Mouse (Mus musculus): Measurements from ENCODE around the gene Apol11b. TPM values are rescaled to one million over a fixed set of nuclear protein-coding genes. Genes with fewer than 3 reads are reported as not detected.
"Not testable (repeated sequence)": the region's sequence is repeated elsewhere in the genome, so short reads cannot be mapped to it uniquely, and the experiment has no call there.

Gene Apol11b
- 0.13 TPM in 1 of 2 replicates, not detected in the other for polyA plus RNA-seq (2012; rRNA removed)

DNA sequence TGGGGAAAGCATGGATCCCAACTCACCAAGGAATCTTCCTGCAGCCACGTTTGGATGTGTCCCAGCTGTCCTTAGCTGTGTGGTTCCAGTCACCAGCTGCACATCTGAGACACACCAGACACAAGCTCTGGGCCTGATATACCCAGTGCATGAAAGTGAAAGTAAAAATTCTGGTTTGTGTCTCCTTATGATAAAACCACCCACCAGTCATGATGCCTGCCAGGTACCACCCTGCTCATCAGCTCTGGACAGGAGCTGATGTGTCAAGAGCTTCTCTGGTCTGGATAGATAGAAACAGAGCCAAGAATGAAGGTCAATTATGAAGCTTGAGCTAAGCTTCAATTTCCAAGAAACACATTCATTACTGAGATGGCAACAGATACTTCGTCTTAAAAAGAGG, at the start of gene Apol11b:
Apol11b (minus strand) TSS at position 111 of the 400 bp plus-strand sequence.
- WGBS: 53% methylated on average over 2 of the region's 2 CpGs
- not testable (repeated sequence) for H3K4me3 ChIP-seq (replicated peaks; ENCODE audit: insufficient read depth, low read depth, low read length); DNase-seq; H3K27ac ChIP-seq (ENCODE audit: insufficient read depth, low read length); H3K27me3 ChIP-seq (ENCODE audit: control insufficient read depth, insufficient read depth, low read length); H3K4me1 ChIP-seq (ENCODE audit: control insufficient read depth, insufficient read depth, low read length)

- not testable (repeated sequence) for H3K27ac ChIP-seq (ENCODE audit: insufficient read depth, low read length); DNase-seq; H3K4me3 ChIP-seq (replicated peaks; ENCODE audit: insufficient read depth, low read depth, low read length); H3K27me3 ChIP-seq (ENCODE audit: control insufficient read depth, insufficient read depth, low read length); H3K4me1 ChIP-seq (ENCODE audit: control insufficient read depth, insufficient read depth, low read length)
- WGBS: 13% methylated on average over 19 of the region's 20 CpGs
Observed at GRCm38 (mm10) chr15:77691532-77692311, 48.6 kb upstream of the Apol11b start.

- H3K27me3 ChIP-seq (ENCODE audit: control insufficient read depth, insufficient read depth, low read length); H3K27ac ChIP-seq (ENCODE audit: insufficient read depth, low read length); H3K4me1 ChIP-seq (ENCODE audit: control insufficient read depth, insufficient read depth, low read length); H3K4me3 ChIP-seq (replicated peaks; ENCODE audit: insufficient read depth, low read depth, low read length): not testable (repeated sequence)
- DNase-seq: peak; percentile 2 to 18
- WGBS: 11% methylated on average over 11 of the region's 11 CpGs
- TF ChIP-seq CTCF (IDR thresholded peaks at IDR 0.05; ENCODE audit: borderline replicate concordance, insufficient read depth, low read depth, low read length): peak; percentile 44
Observed at GRCm38 (mm10) chr15:77683944-77684343, 40.9 kb upstream of the Apol11b start.

DNA sequence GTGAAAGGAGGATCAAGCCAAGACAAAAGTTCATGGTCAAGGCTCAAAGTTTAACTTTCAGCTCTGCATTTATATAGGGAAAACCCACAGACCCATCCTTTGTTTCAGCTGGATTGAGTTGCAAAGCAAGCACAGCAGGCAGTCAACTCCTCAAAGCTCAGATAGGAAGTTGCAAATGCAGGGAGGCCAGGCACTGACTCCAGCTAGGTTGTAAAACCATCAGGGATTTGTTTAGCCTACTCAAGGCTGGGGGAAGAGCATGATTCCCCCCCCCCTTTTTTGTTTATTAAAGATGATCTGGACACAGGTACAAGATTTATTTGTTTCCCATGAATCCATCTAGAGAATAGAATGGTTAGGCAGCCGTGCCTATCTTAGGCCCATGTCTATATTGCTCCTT, 31.0 kb upstream of the Apol11b start:
- H3K4me3 ChIP-seq (replicated peaks; ENCODE audit: insufficient read depth, low read depth, low read length); H3K27me3 ChIP-seq (ENCODE audit: control insufficient read depth, insufficient read depth, low read length); H3K27ac ChIP-seq (ENCODE audit: insufficient read depth, low read length); DNase-seq; H3K4me1 ChIP-seq (ENCODE audit: control insufficient read depth, insufficient read depth, low read length): not testable (repeated sequence)
- WGBS: 77% methylated on average over 1 of the region's 1 CpGs

DNA sequence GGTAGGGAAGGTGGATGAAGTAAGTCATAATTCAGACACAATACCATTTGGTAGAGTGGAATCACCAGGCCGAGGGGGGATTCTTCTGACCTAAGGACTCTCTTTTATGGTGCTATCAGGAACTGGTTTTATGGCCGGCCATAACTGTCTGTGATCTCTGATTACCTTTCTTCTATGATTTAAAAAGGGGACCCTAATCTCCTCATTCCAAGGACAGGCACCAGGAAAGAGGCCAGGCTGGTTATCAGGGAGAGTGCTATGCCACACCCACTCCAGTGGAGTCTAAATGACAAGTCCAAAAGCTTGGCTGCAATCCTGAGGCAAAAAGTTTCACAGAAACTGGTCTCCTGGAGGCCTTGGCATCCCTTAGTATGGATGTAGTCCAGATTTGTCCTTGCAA, 18.8 kb upstream of the Apol11b start:
- H3K27ac ChIP-seq (ENCODE audit: insufficient read depth, low read length); H3K27me3 ChIP-seq (ENCODE audit: control insufficient read depth, insufficient read depth, low read length); H3K4me3 ChIP-seq (replicated peaks; ENCODE audit: insufficient read depth, low read depth, low read length); DNase-seq; H3K4me1 ChIP-seq (ENCODE audit: control insufficient read depth, insufficient read depth, low read length): not testable (repeated sequence)
- WGBS: 94% methylated on average over 2 of the region's 2 CpGs

DNA sequence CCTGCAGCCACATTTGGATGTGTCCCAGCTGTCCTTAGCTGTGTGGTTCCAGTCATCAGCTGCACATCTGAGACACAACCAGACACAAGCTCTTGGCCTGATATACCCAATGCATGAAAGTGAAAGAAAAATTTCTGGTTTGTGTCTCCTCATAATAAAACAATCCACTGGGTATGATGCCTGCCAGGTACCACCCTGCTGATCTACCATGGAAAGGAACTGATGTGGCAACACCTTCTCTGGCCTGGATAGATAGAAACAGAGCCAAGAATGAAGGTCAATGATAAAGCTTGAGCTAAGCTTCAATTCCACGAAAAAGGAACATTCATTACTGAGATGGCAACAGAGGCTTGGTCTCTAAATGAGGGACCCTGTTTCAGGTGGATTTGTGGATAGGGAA, 16.7 kb upstream of the Apol11b start:
- 78% methylated on average over 1 of the region's 1 CpGs for WGBS
- not testable (repeated sequence) for H3K4me1 ChIP-seq (ENCODE audit: control insufficient read depth, insufficient read depth, low read length); H3K27ac ChIP-seq (ENCODE audit: insufficient read depth, low read length); H3K27me3 ChIP-seq (ENCODE audit: control insufficient read depth, insufficient read depth, low read length); DNase-seq; H3K4me3 ChIP-seq (replicated peaks; ENCODE audit: insufficient read depth, low read depth, low read length)

DNA sequence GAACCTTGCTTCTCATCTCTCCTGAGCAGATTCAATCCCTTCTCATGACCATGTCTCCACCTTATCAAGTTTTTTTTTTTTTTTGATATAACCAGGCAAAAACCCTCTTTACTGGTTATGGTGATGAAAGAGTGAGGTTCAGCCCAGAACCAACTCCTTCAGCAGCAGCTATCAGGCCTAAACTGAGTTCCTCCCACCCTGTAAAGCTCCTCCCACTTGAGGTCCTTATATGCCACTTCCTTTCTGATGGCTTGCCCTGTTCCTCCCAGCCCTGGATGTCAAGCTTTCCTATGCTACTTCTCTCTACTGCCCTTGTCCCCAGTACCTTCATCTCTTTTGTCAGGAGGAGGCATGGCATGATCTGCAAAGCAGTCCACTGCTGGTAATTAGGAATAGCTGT, 8.1 kb upstream of the Apol11b start:
- H3K27me3 ChIP-seq (ENCODE audit: control insufficient read depth, insufficient read depth, low read length); H3K4me3 ChIP-seq (replicated peaks; ENCODE audit: insufficient read depth, low read depth, low read length); DNase-seq; H3K27ac ChIP-seq (ENCODE audit: insufficient read depth, low read length); H3K4me1 ChIP-seq (ENCODE audit: control insufficient read depth, insufficient read depth, low read length): not testable (repeated sequence)

DNA sequence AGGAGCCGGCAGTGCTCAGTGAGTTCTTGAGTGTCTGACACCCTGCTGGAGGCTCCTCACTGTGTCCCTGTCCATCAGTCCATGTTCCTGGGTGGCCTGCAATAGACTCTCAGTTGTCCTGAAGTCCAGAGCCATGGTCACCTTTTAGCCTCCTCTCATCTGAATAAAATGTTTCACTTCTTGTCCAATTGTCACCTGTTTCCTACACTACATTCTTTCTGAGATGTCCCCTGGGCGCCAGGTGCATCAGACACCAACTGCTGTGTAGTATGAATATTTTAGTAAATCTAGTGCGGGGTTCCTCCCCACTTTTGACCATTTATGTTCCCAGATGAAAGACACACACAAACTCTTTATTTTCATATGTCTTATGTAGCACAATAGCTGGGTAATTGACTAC, 13.3 kb downstream of the Apol11b start:
- not testable (repeated sequence) for H3K27ac ChIP-seq (ENCODE audit: insufficient read depth, low read length); DNase-seq; H3K4me3 ChIP-seq (replicated peaks; ENCODE audit: insufficient read depth, low read depth, low read length); H3K27me3 ChIP-seq (ENCODE audit: control insufficient read depth, insufficient read depth, low read length); H3K4me1 ChIP-seq (ENCODE audit: control insufficient read depth, insufficient read depth, low read length)
- 79% methylated on average over 3 of the region's 3 CpGs for WGBS

- not testable (repeated sequence) for DNase-seq; H3K4me3 ChIP-seq (replicated peaks; ENCODE audit: insufficient read depth, low read depth, low read length); H3K27ac ChIP-seq (ENCODE audit: insufficient read depth, low read length); H3K27me3 ChIP-seq (ENCODE audit: control insufficient read depth, insufficient read depth, low read length); H3K4me1 ChIP-seq (ENCODE audit: control insufficient read depth, insufficient read depth, low read length)
- WGBS: 71% methylated on average over 9 of the region's 9 CpGs
Observed at GRCm38 (mm10) chr15:77628647-77629046, 14.4 kb downstream of the Apol11b start.

DNA sequence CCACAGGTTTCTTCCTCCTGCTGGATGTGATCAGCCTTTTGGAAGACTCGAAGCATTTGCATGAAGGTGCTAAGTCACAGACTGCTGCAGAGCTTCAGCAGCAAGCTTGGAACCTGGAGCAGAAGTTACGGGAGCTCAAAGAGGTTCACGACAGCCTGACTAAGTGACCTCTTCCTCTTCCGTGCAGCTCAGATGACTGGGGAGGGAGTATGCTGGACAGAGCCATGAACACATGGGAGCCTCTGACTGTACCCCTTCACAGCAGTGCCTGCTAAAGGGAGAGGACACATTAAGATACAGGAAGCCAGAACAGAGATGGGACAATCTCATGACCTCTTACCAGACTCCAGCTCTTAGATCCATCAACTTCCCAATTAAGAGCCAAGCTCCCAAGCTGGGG, 16.6 kb downstream of the Apol11b start:
- H3K4me1 ChIP-seq (ENCODE audit: control insufficient read depth, insufficient read depth, low read length); H3K27me3 ChIP-seq (ENCODE audit: control insufficient read depth, insufficient read depth, low read length); DNase-seq; H3K4me3 ChIP-seq (replicated peaks; ENCODE audit: insufficient read depth, low read depth, low read length); H3K27ac ChIP-seq (ENCODE audit: insufficient read depth, low read length): not testable (repeated sequence)
- 85% methylated on average over 4 of the region's 4 CpGs for WGBS
